Mouse (Mus musculus) forebrain, embryonic 14.5 days (tissue): ENCODE data around the gene 4933411K16Rik. TPM values are rescaled to one million over a fixed set of nuclear protein-coding genes. Genes with fewer than 3 reads are reported as not detected.

Source experiments
- ATAC-seq: fragments of 200-750 bp; cut with Nextera tagmentation; 2 replicates; pipeline ENCODE4 v1.8.0; 2017; ENCODE audit warnings: mild to moderate bottlenecking, moderate library complexity
- DNase-seq: peaks from one replicate; pipeline ENCODE4 v3.0.0-alpha.2; 2015; ENCODE audit warnings: low spot score
- H3K27ac ChIP-seq: fragments of 300-500 bp; sonication (generic); 2 replicates; pipeline ENCODE4 v1.5.1; 2014; ENCODE audit warnings: low read depth, mild to moderate bottlenecking, control low read depth, low read length, moderate library complexity
- H3K27me3 ChIP-seq: fragments of 300-500 bp; sonication (generic); replicated peaks from 2 replicates; pipeline ENCODE4 v1.6.1; 2014; ENCODE audit warnings: low read length, control low read depth, mixed read lengths; ENCODE audit not compliant: control insufficient read depth, insufficient read depth
- H3K36me3 ChIP-seq: fragments of 300-500 bp; sonication (generic); 2 replicates; pipeline ENCODE4 v1.6.1; 2014; ENCODE audit warnings: low read length, control low read depth; ENCODE audit not compliant: control insufficient read depth, insufficient read depth
- H3K4me1 ChIP-seq: fragments of 300-500 bp; sonication (generic); 2 replicates; pipeline ENCODE4 v1.6.1; 2014; ENCODE audit warnings: antibody characterized with exemption, low read length, control low read depth; ENCODE audit not compliant: control insufficient read depth, insufficient read depth
- H3K4me2 ChIP-seq: fragments of 300-500 bp; sonication (generic); 2 replicates; pipeline ENCODE4 v1.6.1; 2014; ENCODE audit warnings: mild to moderate bottlenecking, control low read depth, low read length
- H3K4me3 ChIP-seq: fragments of 300-500 bp; sonication (generic); 2 replicates; pipeline ENCODE4 v1.5.1; 2014; ENCODE audit warnings: low read depth, low read length, control low read depth
- H3K9ac ChIP-seq: fragments of 300-500 bp; sonication (generic); 2 replicates; pipeline ENCODE4 v1.6.1; 2014; ENCODE audit warnings: mild to moderate bottlenecking, low read length, control low read depth, moderate library complexity
- H3K9me3 ChIP-seq: fragments of 300-500 bp; sonication (generic); replicated peaks from 2 replicates; pipeline ENCODE4 v1.6.1; 2016; ENCODE audit warnings: low read length, control low read depth, mixed read lengths; ENCODE audit not compliant: control insufficient read depth
- WGBS: fragments of 180-500 bp; shearing (Covaris S2); extraction: QIAGEN DNeasy Blood & Tissue Kit; methylation state at CpG from one replicate; pipeline ENCODE4 v1.1.7; 2014; 5-methylcytosine and 5-hydroxymethylcytosine counted together
- polyA plus RNA-seq: library from polyadenylated mRNA; unstranded; fragments of >200 nt; fragmentation: Nextera tagmentation; extraction: Ambion mirVana; gene quantifications from 2 replicates; pipeline ENCODE4 v1.2.1, GENCODE M21; 2014

The 4933411K16Rik gene
- polyA plus RNA-seq, 1 experiment from 2014 or later: not detected

DNA sequence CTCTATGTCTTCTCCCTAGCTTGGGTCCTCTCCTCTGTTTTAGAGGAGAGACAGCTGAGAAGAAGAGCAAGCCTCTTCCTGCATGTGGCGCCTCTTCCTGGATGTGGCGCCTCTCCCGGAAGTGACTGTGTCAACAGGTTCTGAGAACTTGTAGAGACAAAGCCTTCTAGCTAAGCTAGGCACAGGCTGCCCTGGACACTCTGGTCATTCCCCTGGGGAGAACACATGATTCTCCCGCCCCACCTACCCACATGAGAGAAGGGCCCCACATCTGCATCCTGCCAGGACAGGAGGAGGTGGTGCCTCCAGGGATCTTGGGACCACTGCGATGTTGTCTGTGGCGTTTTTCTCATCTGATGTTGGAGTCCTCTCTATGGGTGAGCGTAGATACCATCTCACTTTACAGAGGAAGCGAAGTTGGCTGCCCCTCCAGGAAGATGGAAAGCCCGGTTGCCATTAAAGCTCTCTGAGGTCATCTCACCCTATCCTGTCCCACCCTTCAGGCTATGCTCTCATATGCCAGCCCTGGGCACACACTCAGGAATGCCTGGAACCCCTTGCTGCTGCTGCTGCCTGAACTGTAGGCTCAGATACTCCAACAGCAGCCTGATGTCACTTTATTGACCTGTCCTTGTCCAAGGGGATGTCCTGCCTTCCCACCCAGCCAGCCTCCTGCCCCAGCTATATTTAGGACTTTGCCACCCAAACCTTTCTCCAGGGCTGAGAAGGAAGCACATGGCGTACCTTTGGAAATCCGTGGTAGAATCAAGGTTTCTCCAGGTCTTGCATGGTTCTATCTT lies 16.6 kb downstream of the 4933411K16Rik start:
- no peak for ATAC-seq
- H3K4me3 ChIP-seq: no peak overlapping the region
- WGBS: 87% methylated on average over 11 of the region's 11 CpGs
- no peak overlapping the region for H3K27ac ChIP-seq
- DNase-seq: no peak
- H3K9ac ChIP-seq: no peak overlapping the region
- H3K4me2 ChIP-seq: no peak overlapping the region
- no peaks in the 10 kb centered on the region for H3K4me1 ChIP-seq
- no peaks in the 10 kb centered on the region for H3K27me3 ChIP-seq
- no peaks in the 10 kb centered on the region for H3K36me3 ChIP-seq
- H3K9me3 ChIP-seq: no peaks in the 10 kb centered on the region

DNA sequence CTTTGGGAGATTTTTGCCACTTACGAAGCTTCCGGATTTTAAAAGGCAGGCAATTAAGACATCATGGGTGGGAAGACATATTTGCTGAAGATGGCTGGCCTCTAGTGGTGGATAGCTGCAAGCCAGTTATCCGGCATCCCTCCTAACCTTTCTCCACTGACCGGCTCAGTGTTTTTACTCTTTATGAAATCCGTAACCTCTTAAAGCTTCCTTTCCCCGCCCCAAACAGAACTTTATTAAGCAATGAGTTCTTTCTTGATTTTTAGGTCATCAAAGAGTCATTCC lies 17.1 kb downstream of the 4933411K16Rik start:
- H3K9ac ChIP-seq: no peak overlapping the region
- no peaks in the 10 kb centered on the region for H3K4me1 ChIP-seq
- H3K4me2 ChIP-seq: no peak overlapping the region
- no peak for ATAC-seq
- H3K36me3 ChIP-seq: peaks cover 5% of the 10 kb centered on the region; the same call in 1 of the 2 replicates
- H3K9me3 ChIP-seq: no peaks in the 10 kb centered on the region
- H3K4me3 ChIP-seq: no peak overlapping the region
- no peak for DNase-seq
- WGBS: 76% methylated on average over 6 of the region's 6 CpGs
- H3K27me3 ChIP-seq: no peaks in the 10 kb centered on the region
- no peak overlapping the region for H3K27ac ChIP-seq

DNA sequence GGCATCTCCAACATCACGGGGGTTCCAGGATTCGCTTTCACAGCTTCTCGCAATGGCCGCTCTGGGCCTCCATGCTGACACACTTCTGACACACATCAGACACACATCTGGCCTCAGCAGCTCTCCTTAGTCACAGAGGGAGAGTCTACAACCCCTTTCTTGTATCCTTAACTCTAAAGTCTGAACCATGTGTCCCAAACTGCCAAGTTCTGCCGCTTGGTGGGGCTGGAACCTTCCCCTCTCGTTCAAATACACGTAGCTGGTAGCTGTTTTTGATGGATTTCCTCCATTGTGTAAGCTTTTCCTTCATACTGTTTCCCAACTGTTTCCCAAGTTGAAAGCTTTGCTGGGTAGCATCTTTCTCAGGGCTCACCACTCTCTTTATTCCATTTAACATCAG lies 19.2 kb downstream of the 4933411K16Rik start:
- DNase-seq: no peak
- no peak for ATAC-seq
- Histone ChIP-seq H3K9ac (no peak overlapping the region), H3K27me3 (no peaks in the 10 kb centered on the region), H3K4me2 (no peak overlapping the region), H3K4me3 (no peak overlapping the region), H3K36me3 (peaks cover 25% of the 10 kb centered on the region), H3K9me3 (no peaks in the 10 kb centered on the region), H3K4me1 (no peaks in the 10 kb centered on the region), H3K27ac (no peak overlapping the region)
- 77% methylated on average over 7 of the region's 7 CpGs for WGBS

DNA sequence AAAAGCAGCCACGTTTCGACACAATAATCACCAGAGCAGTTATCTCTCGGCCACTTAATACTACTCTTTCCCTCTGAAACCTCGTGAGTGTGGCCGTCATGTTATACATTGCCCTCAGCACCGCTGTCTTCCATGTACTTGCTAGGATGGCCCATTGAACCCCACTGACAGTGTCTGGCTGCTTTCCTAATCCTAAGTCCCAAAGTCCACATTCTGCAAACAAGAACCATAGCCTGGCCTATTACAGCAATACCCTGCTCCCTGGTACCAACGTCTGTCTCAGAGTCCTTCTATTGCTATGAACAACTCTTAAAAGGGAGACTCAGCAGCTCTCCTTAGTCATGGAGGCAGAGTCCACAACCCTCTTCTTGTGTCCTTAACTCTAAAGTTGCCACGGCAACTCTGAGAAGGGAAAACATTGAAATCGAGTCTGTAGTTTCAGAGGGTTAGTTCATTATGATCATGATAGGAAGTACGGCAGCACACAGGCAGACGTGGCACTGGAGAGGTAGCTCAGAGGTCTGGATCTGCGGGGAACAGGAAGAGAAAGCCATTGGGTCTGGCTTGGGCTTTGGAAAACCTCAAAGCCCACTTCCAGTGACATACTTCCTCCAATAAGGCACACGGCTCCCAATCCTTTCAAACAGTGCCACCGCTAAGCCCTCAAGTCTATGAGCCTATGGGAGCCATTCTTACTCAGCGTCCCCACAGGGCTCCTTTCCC lies 20.0 kb downstream of the 4933411K16Rik start:
- 83% methylated on average over 15 of the region's 15 CpGs for WGBS
- Histone ChIP-seq H3K36me3 (peaks cover 30% of the 10 kb centered on the region), H3K9ac (no peak overlapping the region), H3K4me1 (no peaks in the 10 kb centered on the region), H3K9me3 (no peaks in the 10 kb centered on the region), H3K4me3 (no peak overlapping the region), H3K27ac (no peak overlapping the region), H3K27me3 (no peaks in the 10 kb centered on the region), H3K4me2 (no peak overlapping the region)
- DNase-seq (no peak), ATAC-seq (no peak)

DNA sequence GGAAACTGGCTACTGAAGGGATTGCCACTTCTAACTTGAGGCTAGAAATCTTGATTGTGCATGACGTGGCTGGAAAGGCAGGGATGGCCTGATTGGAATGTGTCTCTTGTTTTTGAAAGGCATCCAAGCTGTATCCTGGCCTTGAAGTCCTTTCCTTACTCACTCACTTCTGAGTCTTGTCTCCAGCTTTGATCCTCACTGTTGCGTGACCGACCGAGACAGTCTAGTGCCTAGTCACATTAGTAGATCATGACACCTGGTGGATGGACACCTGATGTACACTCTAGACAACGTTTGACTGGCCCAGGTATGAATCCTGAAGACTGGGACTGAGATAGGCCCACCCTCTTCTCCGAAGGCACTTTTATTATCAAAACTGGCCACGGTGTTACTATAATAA lies 20.8 kb downstream of the 4933411K16Rik start:
- no peaks in the 10 kb centered on the region for H3K27me3 ChIP-seq
- DNase-seq: no peak

DNA sequence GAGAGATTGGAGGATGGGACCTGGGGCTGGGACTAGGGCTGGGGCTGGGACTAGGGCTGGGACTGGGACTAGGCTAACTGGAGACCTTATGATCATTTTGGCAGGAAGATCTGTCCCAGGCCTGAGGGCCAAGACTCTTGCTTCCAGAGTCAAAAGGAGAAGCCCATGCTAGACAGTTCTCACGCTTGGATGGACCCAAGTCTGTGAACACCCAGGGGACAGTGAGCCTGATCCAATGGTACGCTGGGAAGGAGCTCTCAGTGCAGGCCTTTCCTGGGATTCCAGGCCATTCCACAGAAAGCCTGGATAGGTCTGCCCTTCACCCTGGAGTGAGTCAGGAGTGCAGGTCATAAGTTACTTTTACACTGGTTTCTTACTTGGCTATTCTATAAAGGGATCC lies 23.0 kb downstream of the 4933411K16Rik start:
- no peaks in the 10 kb centered on the region for H3K4me1 ChIP-seq
- no peaks in the 10 kb centered on the region for H3K9me3 ChIP-seq
- H3K4me2 ChIP-seq: no peak overlapping the region
- no peak overlapping the region for H3K9ac ChIP-seq
- no peak overlapping the region for H3K4me3 ChIP-seq
- 84% methylated on average over 2 of the region's 2 CpGs for WGBS
- peaks cover 34% of the 10 kb centered on the region for H3K36me3 ChIP-seq
- DNase-seq: no peak
- H3K27me3 ChIP-seq: no peaks in the 10 kb centered on the region
- ATAC-seq: no peak
- no peak overlapping the region for H3K27ac ChIP-seq

More for the DNA sequence above, 20.8 kb downstream of the 4933411K16Rik start:
- WGBS: 88% methylated on average over 7 of the region's 7 CpGs
- ATAC-seq: no peak
- H3K4me1 ChIP-seq: no peaks in the 10 kb centered on the region
- no peak overlapping the region for H3K9ac ChIP-seq
- no peak overlapping the region for H3K4me2 ChIP-seq
- no peaks in the 10 kb centered on the region for H3K9me3 ChIP-seq
- H3K27ac ChIP-seq: no peak overlapping the region
- peaks cover 30% of the 10 kb centered on the region for H3K36me3 ChIP-seq
- no peak overlapping the region for H3K4me3 ChIP-seq

DNA sequence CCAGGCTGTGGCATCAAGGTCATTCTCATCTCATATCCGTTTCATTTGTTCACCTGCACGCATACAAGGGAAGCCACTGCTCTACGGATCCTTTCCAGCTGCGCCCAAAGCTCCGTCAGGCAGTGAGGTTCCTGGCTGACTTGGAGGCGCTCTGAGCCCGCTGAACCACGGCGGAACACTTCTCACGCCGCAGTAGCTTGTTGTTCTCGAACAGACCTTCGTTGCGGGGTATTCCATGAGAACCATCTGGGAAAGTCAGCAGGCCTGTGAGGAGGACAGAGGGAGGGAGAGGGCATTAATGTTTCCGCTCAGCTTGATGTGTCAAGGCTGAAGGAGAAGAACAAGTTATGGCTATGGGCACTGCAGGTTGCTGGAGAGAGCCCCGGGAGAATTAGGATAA lies 23.9 kb downstream of the 4933411K16Rik start:
- WGBS: 91% methylated on average over 16 of the region's 16 CpGs
- no peak for DNase-seq
- H3K9ac ChIP-seq: no peak overlapping the region

DNA sequence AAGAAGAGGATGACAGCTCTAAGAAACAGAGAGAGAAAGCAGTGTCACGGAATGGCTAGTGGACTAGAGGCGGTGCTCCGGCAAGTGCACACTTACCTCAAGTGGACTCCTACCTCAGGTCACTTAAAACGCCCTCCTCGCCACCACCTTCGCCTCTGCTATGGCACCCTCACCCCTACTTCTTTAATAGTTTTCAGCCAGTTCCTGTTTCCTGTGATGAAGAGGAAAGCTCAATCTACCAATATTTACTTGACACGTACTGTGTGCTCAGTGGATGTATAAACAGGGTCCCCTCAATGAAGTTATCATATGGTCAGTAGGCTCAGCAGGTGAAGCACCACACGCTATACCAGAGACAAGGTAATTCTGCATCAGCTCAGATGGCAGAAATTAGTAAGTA lies 26.5 kb downstream of the 4933411K16Rik start:
- no peak for DNase-seq
- Histone ChIP-seq H3K4me2 (no peak overlapping the region), H3K9ac (no peak overlapping the region), H3K27me3 (no peaks in the 10 kb centered on the region), H3K27ac (no peak overlapping the region), H3K36me3 (peaks cover 34% of the 10 kb centered on the region), H3K4me3 (no peak overlapping the region), H3K4me1 (no peaks in the 10 kb centered on the region), H3K9me3 (no peaks in the 10 kb centered on the region)
- ATAC-seq: no peak
- WGBS: 94% methylated on average over 8 of the region's 8 CpGs

More for the DNA sequence above, 23.9 kb downstream of the 4933411K16Rik start:
- Histone ChIP-seq H3K27ac (no peak overlapping the region), H3K36me3 (peaks cover 34% of the 10 kb centered on the region), H3K27me3 (no peaks in the 10 kb centered on the region), H3K4me1 (no peaks in the 10 kb centered on the region), H3K4me3 (no peak overlapping the region), H3K4me2 (no peak overlapping the region), H3K9me3 (no peaks in the 10 kb centered on the region)
- no peak for ATAC-seq

DNA sequence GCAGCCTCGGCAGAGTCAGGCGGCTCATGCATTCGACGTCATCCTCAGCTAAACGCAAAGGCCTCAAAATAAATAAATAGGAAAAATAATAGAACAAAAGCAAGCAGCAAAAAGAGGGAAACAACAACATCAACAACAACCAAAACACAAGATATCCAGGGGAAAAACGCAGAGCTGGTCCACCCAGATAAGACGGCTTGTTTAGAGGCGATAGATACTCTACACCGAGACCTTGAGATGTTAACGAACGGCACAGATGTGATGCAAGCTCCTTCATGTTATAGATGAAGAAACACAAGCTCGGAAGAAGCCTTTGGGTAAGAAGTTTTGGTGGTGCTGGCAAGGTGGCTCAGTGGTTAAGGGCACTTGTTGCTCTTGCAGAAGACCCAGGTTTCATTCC lies 27.0 kb downstream of the 4933411K16Rik start:
- Histone ChIP-seq H3K4me1 (no peaks in the 10 kb centered on the region), H3K9me3 (no peaks in the 10 kb centered on the region), H3K27ac (no peak overlapping the region), H3K4me2 (no peak overlapping the region), H3K4me3 (no peak overlapping the region), H3K9ac (no peak overlapping the region), H3K36me3 (peaks cover 31% of the 10 kb centered on the region), H3K27me3 (no peaks in the 10 kb centered on the region)
- no peak for ATAC-seq
- 94% methylated on average over 12 of the region's 12 CpGs for WGBS
- DNase-seq: no peak
